Mouse (Mus musculus) activated CD4-positive, CD25-positive, alpha-beta regulatory T cell, adult 9 weeks (primary cell): ENCODE measurements around the gene Sox11. TPM values are rescaled to one million over a fixed set of nuclear protein-coding genes. Genes with fewer than 3 reads are reported as not detected.

Experiments
- polyA plus RNA-seq: library from polyadenylated mRNA; unstranded; fragments of 100-300 nt; shearing (Covaris generic); gene quantifications from one replicate; pipeline ENCODE4 v1.2.1, GENCODE M21; 2017

The Sox11 gene
- polyA plus RNA-seq: not detected

DNA sequence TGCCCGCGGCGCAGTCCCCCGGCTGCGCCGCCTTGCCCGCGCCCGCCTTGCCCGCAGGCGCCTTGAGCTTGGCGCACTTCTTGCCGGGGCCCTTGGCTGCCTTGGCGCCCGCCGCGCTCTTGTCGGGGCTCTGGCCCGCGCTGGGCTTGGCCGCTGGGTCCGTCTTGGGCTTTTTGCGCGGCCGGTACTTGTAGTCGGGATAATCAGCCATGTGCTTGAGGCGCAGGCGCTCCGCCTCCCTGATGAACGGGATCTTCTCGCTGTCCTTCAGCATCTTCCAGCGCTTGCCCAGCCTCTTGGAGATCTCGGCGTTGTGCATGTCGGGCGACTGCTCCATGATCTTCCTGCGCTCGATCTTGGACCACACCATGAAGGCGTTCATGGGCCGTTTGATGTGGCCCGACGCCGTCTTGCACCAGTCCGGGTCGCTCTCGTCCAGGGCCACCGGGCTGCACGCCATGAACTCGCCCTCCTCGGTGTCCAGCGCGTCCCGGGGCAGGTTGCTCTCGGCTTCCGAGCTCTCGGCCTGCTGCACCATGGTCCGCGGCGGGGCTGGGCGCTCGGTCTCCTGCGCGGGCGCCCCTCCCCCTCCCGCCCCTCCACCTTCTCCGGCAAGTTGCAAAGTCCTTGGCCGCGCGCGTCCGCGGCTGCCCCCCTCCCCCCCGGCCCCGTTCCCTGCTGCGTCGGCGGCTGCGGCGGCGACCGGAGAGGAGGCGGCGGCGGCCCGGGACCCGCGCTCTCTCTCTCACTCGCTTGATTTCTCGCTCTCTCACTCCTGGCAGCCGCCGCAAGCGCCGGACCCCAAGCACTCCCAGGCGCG, at the start of gene Sox11:
TSS of gene Sox11 (minus strand) at position 704 of the 820 bp plus-strand sequence.

